Mouse (Mus musculus): ENCODE results near the gene Adora1.

DNA sequence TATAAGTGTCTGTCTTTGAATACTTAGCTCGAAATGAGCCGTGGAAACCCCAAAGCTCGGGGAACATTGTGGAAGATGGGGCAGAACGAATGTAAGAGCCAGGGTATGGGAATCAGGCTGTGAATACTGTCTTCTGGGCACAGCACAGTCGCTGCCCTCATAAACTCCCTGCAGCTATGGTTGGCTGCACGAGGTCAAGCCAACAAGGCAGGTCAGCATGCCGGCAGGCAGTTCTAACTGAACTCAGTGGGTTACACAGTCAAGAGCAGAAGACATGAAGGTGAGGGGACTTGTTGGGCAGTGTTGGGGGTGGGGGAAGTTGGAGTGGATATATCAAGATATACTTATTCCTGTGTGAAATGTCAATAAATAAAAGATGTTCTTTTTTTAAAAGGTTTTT is 20.2 kb downstream of the Adora1 start:
- no peak for TF ChIP-seq CTCF (conservative IDR thresholded peaks at IDR 0.05; ENCODE audit: insufficient read depth, insufficient read length, low read depth, low read length)
- TF ChIP-seq POLR2A (IDR thresholded peaks at IDR 0.05; ENCODE audit: low read depth, low read length): no peak
